Mouse (Mus musculus): ENCODE measurements around the gene Nemp1. TPM values are rescaled to one million over a fixed set of nuclear protein-coding genes. Genes with fewer than 3 reads are reported as not detected.

Gene Nemp1
- total RNA-seq, 2 experiments from 2014 or later, result 4.1 to 4.7 TPM

DNA sequence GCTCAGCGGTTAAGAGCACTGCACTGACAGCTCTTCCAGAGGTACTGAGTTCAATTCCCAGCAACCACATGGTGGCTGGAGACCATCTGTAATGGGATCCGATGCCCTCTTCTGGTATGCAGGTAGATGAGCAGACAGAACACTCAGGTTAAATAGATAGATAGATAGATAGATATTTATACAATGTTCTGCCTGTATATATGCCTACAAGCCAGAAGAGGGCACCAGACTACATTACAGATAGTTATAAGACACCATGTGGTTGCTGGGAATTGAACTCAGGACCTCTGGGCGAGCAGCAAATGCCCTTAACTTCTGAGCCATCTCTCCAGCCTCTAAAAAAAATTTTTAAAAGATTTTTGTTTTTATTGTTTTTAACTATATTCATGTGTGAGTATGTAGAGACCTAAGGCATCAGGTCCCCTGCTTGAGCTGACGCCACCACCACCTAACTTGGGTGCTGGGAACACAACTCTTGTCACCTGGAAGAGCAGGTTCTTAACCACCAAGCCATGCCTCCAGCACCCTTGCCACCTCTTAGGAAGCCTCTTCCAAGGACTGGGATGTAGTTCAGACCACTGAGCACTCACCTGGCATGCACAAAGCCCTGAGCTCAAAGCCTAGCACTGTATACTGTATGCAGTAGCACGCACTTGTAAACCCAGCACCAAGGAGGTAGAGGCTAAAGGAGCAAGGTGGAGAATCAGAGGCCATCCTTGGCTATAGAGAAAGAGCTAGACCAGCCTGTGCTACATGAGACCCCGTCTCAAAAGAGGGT lies 43.1 kb upstream of the Nemp1 start:
- Histone ChIP-seq H3K27ac (no peak overlapping the region), H3K4me3 (no peak overlapping the region)
- peak; percentile 34 for TF ChIP-seq CTCF (IDR thresholded peaks at IDR 0.05)
- intact Hi-C loops (cut with DNase I), result loop anchor here (2.0 to 5.0 kb wide), 2 partner anchors 47 to 561 kb away; partner anchors contain the start of genes Cdk4 and March9
- DNase-seq (ENCODE audit: extremely low spot score in 1 of 2, low spot score in 2 of 2), result no peak

DNA sequence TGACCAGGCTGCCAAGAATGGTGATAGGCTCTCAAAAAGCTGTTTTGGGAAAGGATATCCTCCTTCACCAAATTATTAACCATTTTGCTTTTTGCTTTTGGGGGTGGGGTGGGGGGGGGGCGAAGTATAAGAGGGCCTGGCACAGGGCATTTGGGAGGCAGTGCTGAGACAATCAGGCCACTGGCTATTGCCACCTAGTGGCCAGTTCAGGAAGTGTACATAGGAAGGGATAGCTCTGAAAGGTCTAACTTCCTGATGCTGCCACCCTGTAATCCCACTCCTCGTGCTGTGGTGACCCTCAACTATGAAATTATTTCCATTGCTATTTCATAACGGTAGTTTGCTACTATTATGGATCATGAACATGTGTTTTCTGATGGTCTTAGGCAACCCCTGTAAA lies 40.3 kb upstream of the Nemp1 start:
- no peak for DNase-seq (ENCODE audit: extremely low spot score in 1 of 2, low spot score in 2 of 2)
- Histone ChIP-seq H3K27ac (no peak overlapping the region), H3K4me3 (no peak overlapping the region)
- intact Hi-C loops (cut with DNase I), result no loop called here
- peak; percentile 71 for TF ChIP-seq CTCF (IDR thresholded peaks at IDR 0.05)

DNA sequence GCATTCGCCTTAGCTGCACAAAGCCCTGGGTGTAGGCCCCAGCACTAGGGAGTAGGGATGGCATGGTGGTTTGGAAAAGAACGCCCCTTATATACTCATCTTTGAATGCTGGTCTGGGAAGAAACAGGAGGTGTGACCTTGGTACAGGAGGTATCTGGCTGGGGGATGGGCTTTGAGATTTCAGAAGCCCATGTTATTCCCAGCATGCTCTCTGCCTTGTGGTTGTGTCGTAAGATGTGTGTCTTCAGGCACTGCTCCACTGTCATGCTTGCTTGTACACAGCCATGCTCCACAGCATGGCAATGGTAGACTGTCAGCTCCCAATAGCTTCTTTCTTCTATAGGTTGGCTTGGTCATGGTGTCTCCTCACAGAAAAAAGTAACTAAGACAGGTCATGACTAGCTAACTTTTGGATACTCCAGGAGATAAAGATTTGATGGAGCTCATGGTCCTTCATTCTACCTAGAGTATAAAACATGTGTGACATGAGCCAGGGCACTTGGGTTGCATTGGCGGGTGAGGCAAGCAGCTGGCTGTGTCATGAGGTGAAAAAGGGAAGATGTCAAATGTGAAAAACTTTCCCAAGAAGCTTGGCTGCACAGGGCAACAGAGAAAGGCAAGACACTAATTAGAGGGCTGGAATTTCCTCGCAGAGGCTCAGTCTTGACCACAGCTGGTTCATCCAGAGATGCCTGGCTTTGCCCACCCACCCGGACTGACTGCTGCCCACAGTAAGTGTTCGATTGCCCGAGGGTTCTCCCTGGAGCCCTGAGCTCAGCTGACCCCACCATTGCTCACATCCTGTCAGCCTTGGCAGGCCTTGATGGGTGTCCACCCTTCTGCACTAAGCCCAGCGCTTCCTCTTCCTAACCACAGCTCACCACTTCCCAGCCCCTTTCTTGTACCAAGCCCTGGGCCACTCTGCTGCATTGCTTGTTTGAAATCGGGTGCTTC lies 35.2 kb upstream of the Nemp1 start:
- TF ChIP-seq CTCF (IDR thresholded peaks at IDR 0.05), result no peak
- DNase-seq (ENCODE audit: extremely low spot score in 1 of 2, low spot score in 2 of 2), result no peak
- H3K4me3 ChIP-seq, result no peak overlapping the region

DNA sequence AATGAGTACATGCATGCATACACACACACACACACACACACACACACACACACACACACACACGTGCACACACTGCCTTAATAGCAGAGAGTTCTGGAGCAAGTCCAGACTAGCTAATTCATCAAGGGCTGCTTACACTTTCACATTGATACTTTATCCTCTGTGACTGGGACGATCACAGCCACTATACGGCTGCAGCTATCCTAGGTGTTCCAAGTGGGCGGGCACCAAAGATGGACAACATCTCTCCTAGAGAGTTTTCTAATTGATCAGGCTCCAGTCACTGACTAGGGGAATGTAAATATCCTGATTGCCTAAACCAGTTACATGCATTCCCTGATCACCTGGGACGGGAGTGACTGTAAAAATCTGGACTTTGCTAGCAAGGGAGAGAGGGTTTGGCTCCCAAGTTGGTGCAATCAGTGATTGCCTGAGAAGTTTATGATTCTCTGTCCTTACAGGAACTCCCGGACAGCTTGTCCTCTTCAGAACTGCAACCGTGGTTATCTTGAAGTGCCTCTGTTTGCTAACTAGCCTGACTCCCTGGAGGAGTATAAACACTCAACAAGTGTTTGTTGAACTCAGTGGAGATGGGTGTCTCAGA lies 33.9 kb upstream of the Nemp1 start:
- no peak for TF ChIP-seq CTCF (IDR thresholded peaks at IDR 0.05)
- Histone ChIP-seq H3K27ac (no peak overlapping the region), H3K4me3 (no peak overlapping the region)
- no peak for DNase-seq (ENCODE audit: extremely low spot score in 1 of 2, low spot score in 2 of 2)
- intact Hi-C loops (cut with DNase I), result no loop called here

More for the DNA sequence above, 35.2 kb upstream of the Nemp1 start:
- no peak overlapping the region for H3K27ac ChIP-seq
- intact Hi-C loops (cut with DNase I), result no loop called here

DNA sequence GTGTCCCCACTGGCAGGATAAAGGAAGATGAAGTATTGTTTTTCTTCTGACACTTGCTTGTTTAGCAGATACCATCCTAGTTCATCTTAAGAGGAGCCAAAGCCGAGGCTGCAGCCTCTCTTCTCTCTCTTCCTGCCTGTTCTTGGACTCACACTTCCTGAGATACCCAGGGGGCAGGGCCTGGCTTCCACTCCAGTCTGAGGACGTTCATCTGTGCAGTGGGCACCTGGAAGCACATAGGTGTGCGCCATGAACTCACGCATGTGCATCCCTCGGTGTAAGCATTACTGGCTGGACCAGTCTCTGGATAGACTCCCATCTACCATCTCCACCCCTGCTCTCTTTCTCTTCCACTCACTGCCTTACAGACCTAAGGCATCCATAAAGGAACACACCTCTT lies 26.3 kb upstream of the Nemp1 start:
- intact Hi-C loops (cut with DNase I), result loop anchor here (2.0 to 5.0 kb wide), 3 partner anchors 98 to 367 kb away; partner anchors contain the start of genes Hsd17b6 and Zbtb39
- TF ChIP-seq CTCF (IDR thresholded peaks at IDR 0.05), result no peak

DNA sequence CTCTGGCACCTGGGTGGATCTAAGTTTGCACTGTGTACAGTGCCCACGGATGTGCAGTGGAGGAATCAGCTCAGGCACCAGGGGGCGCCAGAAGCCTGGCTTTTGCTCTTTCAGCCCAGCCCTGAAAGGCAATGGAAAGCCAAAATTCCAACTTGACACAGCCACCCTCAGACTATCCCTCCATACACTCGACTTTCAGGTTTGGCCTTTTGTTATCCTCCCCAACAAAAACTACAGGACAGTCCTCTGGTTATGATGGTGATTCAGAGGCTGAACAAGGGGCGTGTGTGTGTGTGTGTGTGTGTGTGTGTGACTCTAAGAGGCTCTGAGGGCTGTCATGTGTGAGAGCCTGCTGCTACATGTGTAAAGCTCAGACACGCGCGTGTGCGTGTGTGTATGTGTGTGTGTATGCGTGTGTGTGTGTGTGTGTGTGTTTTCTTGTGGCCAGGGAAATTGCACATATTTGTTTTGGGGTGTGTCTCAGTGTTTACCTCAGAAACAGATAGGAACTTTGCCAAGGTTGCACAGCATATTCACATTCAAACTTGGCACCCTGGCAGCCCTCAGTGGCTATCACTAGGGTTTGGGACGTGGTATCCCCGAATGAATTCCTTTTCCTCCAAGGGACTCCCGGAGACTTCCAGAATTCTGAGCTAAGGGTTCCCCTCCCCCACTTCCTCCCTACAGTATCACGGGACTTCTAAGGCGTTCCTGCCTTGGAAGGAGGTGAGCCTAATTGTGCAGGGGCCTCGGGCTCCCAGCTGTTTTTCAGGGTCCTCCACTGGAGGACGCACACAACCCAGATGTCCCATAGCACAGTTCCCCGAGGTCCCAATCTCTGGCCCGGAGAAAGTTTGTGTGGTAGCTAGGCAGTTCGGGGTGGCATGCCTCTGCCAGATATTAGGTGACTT lies 24.6 kb upstream of the Nemp1 start:
- Histone ChIP-seq H3K27ac (peak overlapping the region; percentile 87), H3K4me3 (peak overlapping the region; percentile 51)
- peak; percentile 85 to 89 for DNase-seq (ENCODE audit: extremely low spot score in 1 of 2, low spot score in 2 of 2)
- peak; percentile 97 for TF ChIP-seq CTCF (IDR thresholded peaks at IDR 0.05)
- intact Hi-C loops (cut with DNase I), result loop anchor here (2.0 to 5.0 kb wide), 4 partner anchors 33 to 365 kb away; partner anchors contain the start of genes Hsd17b6 and Zbtb39

More for the DNA sequence above, 26.3 kb upstream of the Nemp1 start:
- H3K4me3 ChIP-seq, result no peak overlapping the region
- no peak overlapping the region for H3K27ac ChIP-seq
- no peak for DNase-seq (ENCODE audit: extremely low spot score in 1 of 2, low spot score in 2 of 2)

DNA sequence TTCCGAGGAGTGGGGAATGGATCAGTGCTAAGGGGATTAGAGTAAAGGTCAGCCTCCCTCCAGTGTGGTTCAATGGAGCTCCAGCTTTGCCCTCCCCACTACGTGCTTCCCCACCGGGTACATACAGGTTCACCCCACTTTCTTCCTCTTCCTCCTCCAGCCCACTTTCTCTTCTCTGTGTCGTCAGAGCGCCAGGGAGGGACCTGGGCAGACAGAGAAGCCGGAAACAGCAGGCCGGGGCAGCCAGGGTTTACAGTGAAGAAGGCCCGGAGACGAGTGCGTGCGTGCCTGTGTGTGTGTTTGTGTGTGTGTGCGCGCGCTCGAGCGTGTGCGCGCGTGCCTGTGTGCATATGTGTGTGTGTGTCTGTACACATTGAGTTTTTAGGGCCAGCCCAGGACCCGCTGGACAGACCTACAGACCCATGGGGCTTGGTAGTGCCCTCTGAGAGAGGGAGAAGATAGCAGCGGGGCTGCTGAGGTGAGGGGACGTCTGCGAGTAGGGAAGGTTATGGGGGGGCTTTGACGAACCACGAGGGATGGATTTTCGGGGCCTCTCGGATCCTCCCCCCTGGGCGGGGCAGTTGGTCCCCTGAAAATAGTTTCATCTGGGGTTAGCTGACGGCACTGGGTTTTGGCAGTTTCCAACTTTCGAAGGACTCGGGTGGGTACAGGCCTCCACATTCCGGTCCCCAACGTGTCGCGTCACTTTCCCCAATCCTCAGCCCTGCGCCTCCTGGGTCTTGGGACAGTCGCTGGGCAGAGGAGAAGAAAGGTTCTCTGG lies 23.7 kb upstream of the Nemp1 start, which contains the start of gene Stat6:
TSS of gene Stat6 (plus strand) at position 215 of the 781 bp plus-strand sequence.
- no peak for DNase-seq (ENCODE audit: extremely low spot score in 1 of 2, low spot score in 2 of 2)
- intact Hi-C loops (cut with DNase I), result loop anchor here (2.0 to 5.0 kb wide), 2 partner anchors 32 to 364 kb away; partner anchors contain the start of gene Hsd17b6
- no peak for TF ChIP-seq CTCF (IDR thresholded peaks at IDR 0.05)
- Histone ChIP-seq H3K27ac (peak within 1 kb of the TSS; percentile 87), H3K4me3 (peak within 1 kb of the TSS; percentile 51)

DNA sequence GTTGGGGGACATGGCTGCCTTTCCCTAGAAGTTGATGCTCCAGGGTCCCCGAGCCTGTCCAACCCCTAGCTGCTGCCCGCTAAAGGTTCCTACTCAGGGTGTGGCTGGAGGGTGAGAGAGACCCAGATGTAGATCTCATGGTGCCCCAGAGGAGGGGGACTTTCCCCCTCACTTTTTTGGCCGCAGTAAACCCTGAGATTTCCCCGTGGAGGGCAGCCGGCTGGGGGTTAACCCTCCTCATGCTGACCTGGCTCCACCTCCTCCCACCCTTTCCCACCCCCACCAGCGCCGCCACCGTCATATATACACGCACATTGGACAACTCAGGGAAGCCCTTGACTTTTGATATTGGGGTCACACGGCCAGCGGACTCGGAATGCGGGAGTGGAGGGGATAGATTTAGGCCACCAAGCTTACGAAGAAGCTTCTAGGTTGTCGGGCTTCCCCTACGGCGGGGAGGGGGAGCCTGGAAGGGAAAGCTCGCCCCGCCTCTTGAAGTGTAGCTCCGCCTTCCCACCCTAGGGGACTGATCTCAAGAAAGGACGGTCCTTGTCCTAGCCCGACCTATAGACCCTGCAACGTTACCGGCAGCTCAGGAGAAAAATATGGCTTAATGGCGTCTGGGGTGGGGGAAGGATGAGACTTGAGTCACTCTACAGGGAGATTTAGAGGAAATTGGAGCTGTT lies 23.0 kb upstream of the Nemp1 start:
- intact Hi-C loops (cut with DNase I), result loop anchor here (2.0 to 5.0 kb wide), 2 partner anchors 31 to 364 kb away; partner anchors contain the start of gene Hsd17b6
- H3K27ac ChIP-seq, result peak overlapping the region; percentile 87

DNA sequence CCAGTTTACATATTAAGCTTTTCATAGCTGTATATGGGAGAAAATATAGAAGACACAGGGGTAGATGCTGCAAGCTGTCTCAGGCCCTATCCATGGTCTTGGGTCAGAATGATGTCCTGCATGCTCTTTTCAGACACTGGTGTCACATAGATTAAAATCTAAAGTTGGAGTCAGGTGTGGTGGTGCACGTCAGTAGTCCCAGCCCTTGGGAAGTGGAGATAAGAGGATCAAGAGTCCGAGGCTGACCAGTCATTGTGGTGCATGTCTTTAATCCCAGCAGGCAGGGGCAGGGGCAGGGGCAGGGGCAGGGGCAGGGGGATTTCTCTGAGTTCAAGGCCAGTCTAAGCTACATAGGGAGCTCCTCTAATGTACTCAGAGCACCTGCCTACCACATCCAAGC lies 20.9 kb upstream of the Nemp1 start:
- TF ChIP-seq CTCF (IDR thresholded peaks at IDR 0.05), result no peak
- H3K27ac ChIP-seq, result no peak overlapping the region
- no peak overlapping the region for H3K4me3 ChIP-seq
- no peak for DNase-seq (ENCODE audit: extremely low spot score in 1 of 2, low spot score in 2 of 2)
- intact Hi-C loops (cut with DNase I), result no loop called here

More for the DNA sequence above, 23.0 kb upstream of the Nemp1 start:
- H3K4me3 ChIP-seq, result peak overlapping the region; percentile 51
- no peak for TF ChIP-seq CTCF (IDR thresholded peaks at IDR 0.05)
- no peak for DNase-seq (ENCODE audit: extremely low spot score in 1 of 2, low spot score in 2 of 2)
